ENCODE assay signal across 8 mouse cellular contexts in genomic region chr9:107580501-107581317, GRCm38 (mm10). TPM values are rescaled to one million over a fixed set of nuclear protein-coding genes. Genes with fewer than 3 reads are reported as not detected.
DNase-seq lines count a peak whose midpoint lies in the region; ATAC-seq and TF ChIP-seq lines count a peak whose summit lies in the region.

Hyal3 (plus strand) TSS chr9:107580818.

- peak within 1 kb of the TSS; percentile 64 for H3ac ChIP-seq in C2C12 (ENCODE audit: control insufficient read depth, insufficient read length, low read depth)

- no peaks in the 10 kb centered on the region for H3K27me3 ChIP-seq in C2C12 (ENCODE audit: control insufficient read depth, insufficient read depth, insufficient read length)
- no peaks in the 10 kb centered on the region for H3K27me3 ChIP-seq in erythroblast, embryonic 14.5 days (ENCODE audit: control insufficient read depth)
- no peaks in the 10 kb centered on the region for H3K27me3 ChIP-seq in heart, embryonic 11.5 days (ENCODE audit: control insufficient read depth, insufficient read depth, low read length)
- H3K27me3 ChIP-seq in kidney, embryonic 16.5 days (ENCODE audit: insufficient read depth, low read length): no peaks in the 10 kb centered on the region
- no peaks in the 10 kb centered on the region for H3K27me3 ChIP-seq in splenic B cell, adult 2 months (ENCODE audit: control insufficient read depth, insufficient read depth, low read length, poor library complexity, severe bottlenecking)

- peak within 1 kb of the TSS; percentile 96 for H3K4me2 ChIP-seq in heart, embryonic 11.5 days
- peak within 1 kb of the TSS; percentile 90 for H3K4me2 ChIP-seq in kidney, embryonic 16.5 days (replicated peaks; ENCODE audit: low read depth, low read length)

- peak within 1 kb of the TSS; percentile 87 for H3K27ac ChIP-seq in heart, embryonic 11.5 days (ENCODE audit: low read depth, low read length)
- peak within 1 kb of the TSS; percentile 96 for H3K27ac ChIP-seq in kidney, embryonic 16.5 days (ENCODE audit: low read length)

- H3K9me3 ChIP-seq in erythroblast, embryonic 14.5 days (ENCODE audit: control insufficient read depth, low read length): no peaks in the 10 kb centered on the region
- H3K9me3 ChIP-seq in heart, embryonic 11.5 days (replicated peaks; ENCODE audit: control insufficient read depth, low read length): no peaks in the 10 kb centered on the region
- H3K9me3 ChIP-seq in kidney, embryonic 16.5 days (ENCODE audit: low read length): no peaks in the 10 kb centered on the region

- H3K79me3 ChIP-seq in C2C12 (ENCODE audit: low read depth): no peaks in the 10 kb centered on the region

- ATAC-seq in heart, embryonic 11.5 days (replicated peaks; ENCODE audit: insufficient number of reproducible peaks, low FRiP score, low TSS enrichment): peak; percentile 58
- ATAC-seq in kidney, embryonic 16.5 days (ENCODE audit: low FRiP score, low TSS enrichment): peak; percentile 81
- peak; percentile 79 for ATAC-seq in monocyte, adult 5-6 weeks (replicated peaks; ENCODE audit: insufficient number of reproducible peaks, low FRiP score, low TSS enrichment, poor library complexity, severe bottlenecking)

- peaks cover 10% of the 10 kb centered on the region for H3K79me2 ChIP-seq in C2C12 (ENCODE audit: control insufficient read depth, insufficient read depth)

- DNase-seq in brain, embryonic 14.5 days (ENCODE audit: low read depth): peak; percentile 95
- peak; percentile 92 for DNase-seq in liver
- peak; percentile 82 for DNase-seq in splenic B cell, adult 2 months (ENCODE audit: low read depth, low spot score)

- H3K4me3 ChIP-seq in C2C12 (ENCODE audit: insufficient read depth, poor library complexity, severe bottlenecking): peak within 1 kb of the TSS; percentile 47
- H3K4me3 ChIP-seq in erythroblast, embryonic 14.5 days (replicated peaks): peak within 1 kb of the TSS; percentile 80
- peak within 1 kb of the TSS; percentile 67 for H3K4me3 ChIP-seq in heart, embryonic 11.5 days (ENCODE audit: low read depth, low read length)
- H3K4me3 ChIP-seq in kidney, embryonic 16.5 days (ENCODE audit: low read length): peak within 1 kb of the TSS; percentile 60

- peaks cover 97% of the 10 kb centered on the region for H3K4me1 ChIP-seq in erythroblast, embryonic 14.5 days (ENCODE audit: control insufficient read depth)
- H3K4me1 ChIP-seq in heart, embryonic 11.5 days (ENCODE audit: control insufficient read depth, insufficient read depth, low read length): peaks cover 19% of the 10 kb centered on the region
- H3K4me1 ChIP-seq in kidney, embryonic 16.5 days (ENCODE audit: insufficient read depth, low read length): peaks cover 45% of the 10 kb centered on the region

- H3K36me3 ChIP-seq in C2C12 (ENCODE audit: control insufficient read depth, insufficient read depth): no peaks in the 10 kb centered on the region
- peaks cover 55% of the 10 kb centered on the region for H3K36me3 ChIP-seq in erythroblast, embryonic 14.5 days (ENCODE audit: control insufficient read depth)
- H3K36me3 ChIP-seq in heart, embryonic 11.5 days (ENCODE audit: control insufficient read depth, insufficient read depth, low read length): no peaks in the 10 kb centered on the region; the same call in 1 of the 2 replicates
- H3K36me3 ChIP-seq in kidney, embryonic 16.5 days (ENCODE audit: insufficient read depth, low read length): peaks cover 11% of the 10 kb centered on the region; the same call in 1 of the 2 replicates
- H3K36me3 ChIP-seq in splenic B cell, adult 2 months (ENCODE audit: control insufficient read depth, insufficient read depth, low read length, poor library complexity, severe bottlenecking): no peaks in the 10 kb centered on the region

- WGBS in heart, embryonic 11.5 days (ENCODE audit: insufficient replicate concordance): under 1% methylated on average over 32 of the region's 32 CpGs
- under 1% methylated on average over 30 of the region's 32 CpGs for WGBS in kidney, embryonic 16.5 days

- H3K9ac ChIP-seq in heart, embryonic 11.5 days (ENCODE audit: low read depth, low read length): peak within 1 kb of the TSS; percentile 89
- peak within 1 kb of the TSS; percentile 83 for H3K9ac ChIP-seq in kidney, embryonic 16.5 days (replicated peaks; ENCODE audit: low read length)

- TF ChIP-seq POLR2A in brain, embryonic 14.5 days (IDR thresholded peaks at IDR 0.05; ENCODE audit: borderline replicate concordance, extremely low read depth, insufficient read depth, insufficient read length, poor library complexity, severe bottlenecking): peak; percentile 50; the same call in 1 of the 2 replicates

- no peak for TF ChIP-seq CTCF in C2C12 (IDR thresholded peaks at IDR 0.05; ENCODE audit: control insufficient read depth, insufficient read depth, insufficient read length)
- no peak for TF ChIP-seq CTCF in brain, embryonic 14.5 days (IDR thresholded peaks at IDR 0.05; ENCODE audit: borderline replicate concordance, extremely low read depth, insufficient read depth, insufficient read length)

TF ChIP-seq in C2C12, 6 proteins besides CTCF, POLR2A, EP300 and RAD21:
- TF ChIP-seq MAX (IDR thresholded peaks at IDR 0.05) (no peak), FOSL1 (IDR thresholded peaks at IDR 0.05; ENCODE audit: insufficient read depth, low read length, poor library complexity, severe bottlenecking) (no peak), CEBPB (IDR thresholded peaks at IDR 0.05; ENCODE audit: low read depth) (no peak), USF1 (IDR thresholded peaks at IDR 0.05; ENCODE audit: low read depth) (no peak), MYOG (IDR thresholded peaks at IDR 0.05; ENCODE audit: control insufficient read depth, extremely low read depth, insufficient read length) (no peak), MYOD1 (IDR thresholded peaks at IDR 0.05; ENCODE audit: control insufficient read depth, insufficient read length, low read depth) (no peak)
TF ChIP-seq in C2C12: peak in this region for 0.

RNA-seq across cellular contexts. Expression of gene Hyal3, which starts in this region (rescaled TPM):
- 0.28 TPM for polyA plus RNA-seq in C2C12 (2012; fragmentation: generic; extraction: Trizol)
- polyA plus RNA-seq in brain, embryonic 14.5 days (2012; rRNA removed): 1.2 and 1.6 TPM in 2 replicates
- 0.34 TPM in 1 of 2 replicates, not detected in the other for polyA plus RNA-seq in erythroblast, embryonic 14.5 days (2012)
- polyA plus RNA-seq in heart, embryonic 11.5 days (2014; fragmentation: Nextera tagmentation; extraction: Ambion mirVana): 0.14 and 0.33 TPM in 2 replicates
- 1.3 and 1.6 TPM in 2 replicates for polyA plus RNA-seq in kidney, embryonic 16.5 days (2015; fragmentation: Nextera tagmentation; extraction: Ambion mirVana)
- total RNA-seq in monocyte, adult 5-6 weeks (2017): 1.4 TPM in 1 of 3 replicates, not detected in the others

Comparison
In these comparisons a context has a peak if more than half of its experiments do, and no peak if none do; other contexts are left out.
1. Peak in every context shown above with its lines: DNase-seq, ATAC-seq, H3K4me3 ChIP-seq and H3K27ac ChIP-seq.
2. Peak in ATAC-seq, H3K4me3 ChIP-seq, H3K27ac ChIP-seq, H3K9ac ChIP-seq and H3K4me2 ChIP-seq in heart, embryonic 11.5 days; RNA of the gene not detected or under 1 TPM.